Mouse (Mus musculus): Measurements from ENCODE around the gene Stoml1.

- TF ChIP-seq EP300 (IDR thresholded peaks at IDR 0.05; ENCODE audit: low read depth), result no peak
- no peak for TF ChIP-seq CTCF (IDR thresholded peaks at IDR 0.05; ENCODE audit: low read depth)
Measured at GRCm38 (mm10) chr9:58243696-58244095, 9.3 kb upstream of the Stoml1 start.

All from liver, postnatal 0 days (tissue).